Mouse (Mus musculus): ENCODE measurements around the gene Evl.

DNA sequence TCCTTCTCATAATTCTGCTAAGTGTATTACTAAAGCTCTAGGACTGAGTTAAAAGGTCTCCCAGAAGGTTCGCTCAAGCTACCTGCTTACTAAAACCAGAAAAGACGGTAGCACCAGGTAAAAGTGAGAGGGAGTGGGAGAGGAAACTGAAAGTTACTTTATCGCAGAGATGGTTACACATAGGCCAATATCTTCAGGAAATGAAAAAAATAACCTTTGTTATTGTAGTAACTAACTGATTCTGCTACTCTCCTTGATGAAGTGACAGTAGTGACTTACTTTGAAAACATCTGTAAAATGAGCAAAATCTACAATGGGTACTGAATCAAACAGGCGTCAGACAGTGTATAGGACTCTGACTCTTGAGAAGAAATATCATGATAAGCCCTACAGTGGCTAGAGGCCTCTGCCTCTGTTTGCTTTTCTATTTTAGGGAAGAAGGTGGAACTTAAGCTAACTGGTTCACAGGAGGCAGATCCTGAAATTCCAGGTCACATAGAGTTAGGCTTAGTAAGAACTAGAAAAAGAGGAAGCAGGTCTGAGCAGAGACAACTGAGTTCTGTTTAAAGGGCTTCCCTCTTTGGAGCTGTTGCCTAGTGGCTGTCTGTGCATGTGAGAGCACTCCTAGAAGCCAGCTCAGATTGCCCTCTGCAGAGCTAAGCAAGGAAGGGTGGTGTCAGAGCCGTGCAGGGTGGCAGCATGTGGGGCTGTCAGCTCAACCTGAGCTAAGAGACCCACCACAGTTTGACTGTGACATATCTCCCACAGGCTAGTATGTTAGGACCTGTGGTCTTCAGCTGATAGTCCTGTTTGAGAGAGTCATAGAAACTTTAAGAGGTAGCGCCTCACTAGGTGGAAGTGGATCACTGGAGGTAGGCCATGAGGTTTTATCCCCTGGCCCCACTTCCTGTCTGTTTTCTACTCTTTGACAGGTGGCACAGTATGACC lies 76.5 kb downstream of the Evl start:
- TF ChIP-seq TCF12 (IDR thresholded peaks at IDR 0.05; ENCODE audit: low read depth, low read length) (no peak), POLR2AphosphoS2 (IDR thresholded peaks at IDR 0.05; ENCODE audit: low read depth, low read length) (no peak), POLR2A (IDR thresholded peaks at IDR 0.05; ENCODE audit: low read depth, low read length) (no peak), CTCF (conservative IDR thresholded peaks at IDR 0.05 in 1 of 2, IDR thresholded peaks at IDR 0.05 in 1 of 2; ENCODE audit: low read depth in 2 of 2, low read length in 2 of 2) (no peak), ZKSCAN1 (IDR thresholded peaks at IDR 0.05; ENCODE audit: borderline replicate concordance, low read depth, low read length) (no peak), ELF1 (IDR thresholded peaks at IDR 0.05; ENCODE audit: low read depth, low read length) (no peak), BHLHE40 (IDR thresholded peaks at IDR 0.05; ENCODE audit: low read depth, low read length) (no peak), RCOR1 (conservative IDR thresholded peaks at IDR 0.05; ENCODE audit: low read depth, low read length) (no peak), MYC (IDR thresholded peaks at IDR 0.05; ENCODE audit: low read depth, low read length) (no peak), MAZ (IDR thresholded peaks at IDR 0.05; ENCODE audit: low read depth, low read length) (no peak), UBTF (IDR thresholded peaks at IDR 0.05; ENCODE audit: low read depth, low read length) (no peak), TBP (conservative IDR thresholded peaks at IDR 0.05; ENCODE audit: low read depth, low read length) (no peak), NRF1 (IDR thresholded peaks at IDR 0.05; ENCODE audit: low read depth, low read length) (no peak), MAFK (IDR thresholded peaks at IDR 0.05; ENCODE audit: insufficient replicate concordance, low read length) (no peak)
